Mouse (Mus musculus): ENCODE results near the gene Ccdc70. TPM values are rescaled to one million over a fixed set of nuclear protein-coding genes. Genes with fewer than 3 reads are reported as not detected.

Ccdc70 gene
- polyA plus RNA-seq, 1 experiment: not detected

GRCm38 (mm10) chr8:21947311-21948017 is 22.1 kb upstream of the Ccdc70 start:
- H3ac ChIP-seq (ENCODE audit: control insufficient read depth, insufficient read length): no peak overlapping the region
- H3K4me3 ChIP-seq: no peak overlapping the region
- no peaks in the 10 kb centered on the region for H3K36me3 ChIP-seq (ENCODE audit: control insufficient read depth, insufficient read depth)
- H3K4me2 ChIP-seq (ENCODE audit: low read depth): no peak overlapping the region
- no peaks in the 10 kb centered on the region for H3K79me2 ChIP-seq (ENCODE audit: control insufficient read depth, insufficient read depth)
- H3K27me3 ChIP-seq (ENCODE audit: control insufficient read depth, insufficient read depth, insufficient read length): no peaks in the 10 kb centered on the region
- TF ChIP-seq CEBPB (IDR thresholded peaks at IDR 0.05; ENCODE audit: insufficient read depth, poor library complexity, severe bottlenecking) (no peak), POLR2A (IDR thresholded peaks at IDR 0.05; ENCODE audit: insufficient read length, low read depth) (no peak), REST (IDR thresholded peaks at IDR 0.05; ENCODE audit: insufficient read depth, insufficient read length) (no peak), TCF3 (IDR thresholded peaks at IDR 0.05; ENCODE audit: insufficient read length, low read depth) (no peak), USF1 (IDR thresholded peaks at IDR 0.05; ENCODE audit: low read depth) (no peak), SRF (IDR thresholded peaks at IDR 0.05; ENCODE audit: control insufficient read depth, insufficient read length, low read depth) (no peak), MYOG (IDR thresholded peaks at IDR 0.05; ENCODE audit: control insufficient read depth in 1 of 3, insufficient read depth in 1 of 3, insufficient read length in 2 of 3, low read depth in 2 of 3) (no peak), E2F4 (IDR thresholded peaks at IDR 0.05; ENCODE audit: insufficient read depth) (no peak), TCF12 (IDR thresholded peaks at IDR 0.05; ENCODE audit: insufficient read depth, poor library complexity, severe bottlenecking) (no peak), MAX (IDR thresholded peaks at IDR 0.05; ENCODE audit: low read depth) (no peak), POLR2AphosphoS2 (IDR thresholded peaks at IDR 0.05; ENCODE audit: insufficient read length, low read depth) (no peak), MYOD1 (IDR thresholded peaks at IDR 0.05; ENCODE audit: control insufficient read depth in 1 of 3, insufficient read length in 2 of 3, low read depth in 2 of 3) (no peak)

GRCm38 (mm10) chr8:21955321-21955720 is 14.3 kb upstream of the Ccdc70 start:
- TF ChIP-seq MYOD1 (IDR thresholded peaks at IDR 0.05; ENCODE audit: control insufficient read depth in 1 of 3, insufficient read length in 2 of 3, low read depth in 2 of 3) (no peak), USF1 (IDR thresholded peaks at IDR 0.05; ENCODE audit: low read depth) (no peak), MYOG (IDR thresholded peaks at IDR 0.05; ENCODE audit: control insufficient read depth in 1 of 3, insufficient read depth in 1 of 3, insufficient read length in 2 of 3, low read depth in 2 of 3) (no peak), REST (IDR thresholded peaks at IDR 0.05; ENCODE audit: insufficient read depth, insufficient read length) (no peak), MAX (IDR thresholded peaks at IDR 0.05; ENCODE audit: low read depth) (no peak), E2F4 (IDR thresholded peaks at IDR 0.05; ENCODE audit: insufficient read depth) (no peak), CEBPB (IDR thresholded peaks at IDR 0.05; ENCODE audit: insufficient read depth, poor library complexity, severe bottlenecking) (no peak), SRF (IDR thresholded peaks at IDR 0.05; ENCODE audit: control insufficient read depth, insufficient read length, low read depth) (no peak), TCF12 (IDR thresholded peaks at IDR 0.05; ENCODE audit: insufficient read depth, poor library complexity, severe bottlenecking) (no peak), POLR2A (IDR thresholded peaks at IDR 0.05; ENCODE audit: insufficient read length, low read depth) (no peak), TCF3 (IDR thresholded peaks at IDR 0.05; ENCODE audit: insufficient read length, low read depth) (no peak), POLR2AphosphoS2 (IDR thresholded peaks at IDR 0.05; ENCODE audit: insufficient read length, low read depth) (no peak)
- Histone ChIP-seq H3ac (ENCODE audit: control insufficient read depth, insufficient read length) (no peak overlapping the region), H3K27me3 (ENCODE audit: control insufficient read depth, insufficient read depth, insufficient read length) (no peaks in the 10 kb centered on the region), H3K36me3 (ENCODE audit: control insufficient read depth, insufficient read depth) (no peaks in the 10 kb centered on the region), H3K79me2 (ENCODE audit: control insufficient read depth, insufficient read depth) (no peaks in the 10 kb centered on the region), H3K4me2 (ENCODE audit: low read depth) (no peak overlapping the region), H3K4me3 (no peak overlapping the region)

- H3ac ChIP-seq (ENCODE audit: control insufficient read depth, insufficient read length): no peak overlapping the region
- TF ChIP-seq MAX (IDR thresholded peaks at IDR 0.05; ENCODE audit: low read depth): no peak
- no peak for TF ChIP-seq POLR2AphosphoS2 (IDR thresholded peaks at IDR 0.05; ENCODE audit: insufficient read length, low read depth)
- no peak for TF ChIP-seq SRF (IDR thresholded peaks at IDR 0.05; ENCODE audit: control insufficient read depth, insufficient read length, low read depth)
- TF ChIP-seq TCF12 (IDR thresholded peaks at IDR 0.05; ENCODE audit: insufficient read depth, poor library complexity, severe bottlenecking): no peak
- no peaks in the 10 kb centered on the region for H3K36me3 ChIP-seq (ENCODE audit: control insufficient read depth, insufficient read depth)
- H3K4me3 ChIP-seq: no peak overlapping the region
- no peak overlapping the region for H3K4me2 ChIP-seq (ENCODE audit: low read depth)
- H3K79me2 ChIP-seq (ENCODE audit: control insufficient read depth, insufficient read depth): no peaks in the 10 kb centered on the region
- H3K27me3 ChIP-seq (ENCODE audit: control insufficient read depth, insufficient read depth, insufficient read length): no peaks in the 10 kb centered on the region
Observed at GRCm38 (mm10) chr8:21956336-21956735, 13.2 kb upstream of the Ccdc70 start.

GRCm38 (mm10) chr8:21958414-21958813 is 11.2 kb upstream of the Ccdc70 start, which contains the start of gene Fam90a1a:
Gene Fam90a1a (plus strand): TSS chr8:21958714.
- Histone ChIP-seq H3K79me2 (ENCODE audit: control insufficient read depth, insufficient read depth) (no peaks in the 10 kb centered on the region), H3K36me3 (ENCODE audit: control insufficient read depth, insufficient read depth) (no peaks in the 10 kb centered on the region), H3K4me3 (no peak within 1 kb of the TSS), H3K27me3 (ENCODE audit: control insufficient read depth, insufficient read depth, insufficient read length) (no peaks in the 10 kb centered on the region), H3ac (ENCODE audit: control insufficient read depth, insufficient read length) (no peak within 1 kb of the TSS), H3K4me2 (ENCODE audit: low read depth) (no peak within 1 kb of the TSS)
- TF ChIP-seq SRF (IDR thresholded peaks at IDR 0.05; ENCODE audit: control insufficient read depth, insufficient read length, low read depth): no peak
- TF ChIP-seq POLR2A (IDR thresholded peaks at IDR 0.05; ENCODE audit: insufficient read length, low read depth): no peak
- TF ChIP-seq MAX (IDR thresholded peaks at IDR 0.05; ENCODE audit: low read depth): no peak
- no peak for TF ChIP-seq USF1 (IDR thresholded peaks at IDR 0.05; ENCODE audit: low read depth)
- TF ChIP-seq TCF12 (IDR thresholded peaks at IDR 0.05; ENCODE audit: insufficient read depth, poor library complexity, severe bottlenecking): no peak
- no peak for TF ChIP-seq POLR2AphosphoS2 (IDR thresholded peaks at IDR 0.05; ENCODE audit: insufficient read length, low read depth)
- TF ChIP-seq E2F4 (IDR thresholded peaks at IDR 0.05; ENCODE audit: insufficient read depth): no peak
- no peak for TF ChIP-seq MYOD1 (IDR thresholded peaks at IDR 0.05; ENCODE audit: control insufficient read depth in 1 of 3, insufficient read length in 2 of 3, low read depth in 2 of 3)
- no peak for TF ChIP-seq TCF3 (IDR thresholded peaks at IDR 0.05; ENCODE audit: insufficient read length, low read depth)
- no peak for TF ChIP-seq MYOG (IDR thresholded peaks at IDR 0.05; ENCODE audit: control insufficient read depth in 1 of 3, insufficient read depth in 1 of 3, insufficient read length in 2 of 3, low read depth in 2 of 3)
- TF ChIP-seq CEBPB (IDR thresholded peaks at IDR 0.05; ENCODE audit: insufficient read depth, poor library complexity, severe bottlenecking): no peak
- TF ChIP-seq REST (IDR thresholded peaks at IDR 0.05; ENCODE audit: insufficient read depth, insufficient read length): no peak

Measured in myocyte (in vitro differentiated cells).